Mouse (Mus musculus): ENCODE results near the gene Ptgir.
A peak's percentile ranks its signal among the peaks of the same experiment; 100 is the strongest.

Ptgir gene

DNA sequence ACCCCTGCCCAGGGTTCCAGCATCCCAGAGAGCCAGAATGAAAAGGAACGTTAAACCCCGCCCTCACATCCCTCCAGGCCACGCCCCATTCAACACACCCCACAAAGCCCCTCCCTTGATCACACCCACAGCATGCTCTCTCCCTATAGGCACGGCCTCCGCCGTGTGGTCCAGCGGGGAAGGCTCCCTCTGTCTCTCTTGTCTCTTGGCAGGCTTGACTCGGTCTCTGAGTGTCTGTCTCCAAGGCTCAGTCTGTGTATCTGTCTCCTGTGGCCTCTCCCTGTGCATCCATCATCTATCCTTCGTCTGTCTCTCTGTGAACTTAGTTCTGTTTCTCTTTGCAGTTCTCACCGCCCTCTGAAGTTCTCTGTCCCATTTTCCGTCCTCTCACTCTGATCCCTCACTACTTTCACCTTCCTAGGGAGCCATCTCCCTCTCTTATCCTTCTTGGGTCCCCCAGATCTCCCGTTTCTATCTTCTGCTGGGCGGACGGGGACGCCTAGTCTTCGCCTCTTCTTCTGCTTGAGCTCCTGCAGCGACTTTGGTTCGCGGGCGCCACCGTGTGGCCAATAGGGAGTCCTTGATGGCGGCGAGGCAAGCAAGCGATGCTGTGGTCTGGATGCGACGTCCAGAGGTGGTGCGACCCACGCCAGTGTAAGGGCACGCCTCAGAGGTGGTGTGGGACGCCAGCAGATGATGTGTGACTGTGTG lies 14.5 kb upstream of the Ptgir start, which contains the start of gene Gng8:
Gene Gng8 (plus strand): TSS at position 146 of the 711 bp plus-strand sequence.
- DNase-seq (ENCODE audit: low read depth, low spot score), result peak; percentile 58

DNA sequence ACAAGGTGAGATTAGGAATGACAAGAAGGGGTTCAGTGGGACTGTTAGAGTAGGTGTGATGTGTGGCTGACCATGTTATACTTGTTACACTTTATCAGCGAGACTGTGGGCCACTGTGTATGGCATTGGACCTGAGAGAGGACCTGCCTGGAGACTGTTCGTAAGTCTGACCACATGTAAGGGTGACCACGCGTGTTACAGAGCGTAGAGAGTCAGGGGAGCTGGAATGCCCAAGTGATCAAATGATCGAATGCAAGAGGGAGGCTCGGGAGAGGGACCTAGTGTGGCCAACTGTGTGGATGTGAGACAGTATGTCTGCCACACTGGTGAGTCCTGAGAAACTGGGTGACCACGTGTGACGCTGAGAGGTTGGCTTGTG lies 13.9 kb upstream of the Ptgir start:
- no peak for DNase-seq (ENCODE audit: low read depth, low spot score)

DNA sequence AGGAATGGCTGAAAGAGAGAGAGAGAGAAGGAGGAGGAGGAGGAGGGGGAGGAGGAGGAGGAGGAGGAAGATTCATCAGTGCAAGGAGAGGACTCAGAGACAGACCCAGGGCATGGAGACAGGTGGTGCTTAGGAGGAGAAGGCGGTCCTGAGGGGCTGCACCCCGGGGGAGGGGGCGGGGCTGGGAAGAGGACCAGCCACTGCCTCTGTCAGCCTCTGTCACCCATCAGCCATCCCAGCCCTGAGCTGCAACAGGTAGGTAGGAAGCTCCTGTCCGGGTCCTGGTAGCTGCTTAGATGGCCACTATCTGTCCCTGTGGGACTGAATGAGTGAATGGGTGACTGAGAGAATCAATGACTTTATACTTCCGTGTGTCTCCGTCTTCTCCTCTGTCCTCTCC lies 12.7 kb upstream of the Ptgir start:
- no peak for DNase-seq (ENCODE audit: low read depth, low spot score)

DNA sequence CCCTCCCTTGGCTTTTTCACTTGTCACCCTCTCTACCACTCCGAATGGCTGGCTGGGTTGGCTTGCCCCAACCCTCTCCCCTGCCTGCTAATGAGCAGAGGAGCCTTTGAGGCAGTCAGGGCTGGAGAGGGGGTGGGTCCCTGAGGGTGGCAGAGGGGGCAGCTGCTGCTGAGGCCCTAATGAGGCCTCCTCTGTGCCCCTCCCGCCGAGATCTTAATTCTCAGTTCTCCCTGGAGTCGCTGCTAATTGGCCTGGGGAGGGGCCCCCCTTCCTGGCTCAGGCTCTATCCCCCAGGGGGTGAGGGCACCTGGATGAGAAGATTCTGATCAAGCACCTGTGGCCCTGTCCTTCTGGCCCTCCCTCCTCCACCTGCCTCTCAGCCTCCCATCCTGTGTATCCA lies 12.0 kb upstream of the Ptgir start:
- no peak for DNase-seq (ENCODE audit: low read depth, low spot score)

DNA sequence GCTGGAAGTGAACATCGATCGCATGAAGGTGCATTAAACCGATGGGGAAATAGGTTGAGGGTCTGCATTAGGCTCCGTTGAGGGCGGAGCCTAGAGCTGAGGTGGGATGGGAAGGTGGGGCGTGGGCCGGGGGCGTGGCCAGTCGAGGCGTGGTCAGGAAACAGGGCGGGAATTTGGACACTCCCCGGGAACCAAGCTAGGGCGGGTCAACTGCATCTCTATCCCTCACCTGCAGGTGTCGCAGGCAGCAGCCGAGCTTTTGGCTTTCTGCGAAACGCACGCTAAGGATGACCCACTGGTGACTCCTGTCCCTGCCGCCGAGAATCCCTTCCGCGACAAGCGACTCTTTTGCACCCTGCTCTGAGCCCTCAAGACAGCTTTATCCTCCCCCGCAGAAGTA lies 11.3 kb upstream of the Ptgir start:
- DNase-seq (ENCODE audit: low read depth, low spot score), result peak; percentile 42

DNA sequence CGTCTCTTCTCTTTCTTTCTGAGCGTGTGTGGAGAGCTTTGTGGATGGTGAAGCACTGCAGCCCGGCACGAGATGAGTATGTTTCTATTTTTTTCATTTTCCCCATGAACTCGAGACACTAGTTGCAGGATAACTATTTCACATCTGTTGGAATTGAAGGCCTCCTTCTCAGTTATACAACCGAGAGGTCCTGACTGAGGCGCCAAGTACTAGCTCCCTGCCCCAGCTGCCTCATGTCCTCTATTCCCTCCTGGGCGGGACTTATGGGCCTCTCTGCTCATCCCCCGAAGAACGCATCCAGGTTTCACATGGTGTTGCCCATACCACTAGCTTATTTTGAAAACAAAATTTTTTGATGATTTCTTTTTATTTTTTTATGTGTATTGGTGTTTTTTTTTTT lies 10.8 kb upstream of the Ptgir start:
- DNase-seq (ENCODE audit: low read depth, low spot score), result no peak

DNA sequence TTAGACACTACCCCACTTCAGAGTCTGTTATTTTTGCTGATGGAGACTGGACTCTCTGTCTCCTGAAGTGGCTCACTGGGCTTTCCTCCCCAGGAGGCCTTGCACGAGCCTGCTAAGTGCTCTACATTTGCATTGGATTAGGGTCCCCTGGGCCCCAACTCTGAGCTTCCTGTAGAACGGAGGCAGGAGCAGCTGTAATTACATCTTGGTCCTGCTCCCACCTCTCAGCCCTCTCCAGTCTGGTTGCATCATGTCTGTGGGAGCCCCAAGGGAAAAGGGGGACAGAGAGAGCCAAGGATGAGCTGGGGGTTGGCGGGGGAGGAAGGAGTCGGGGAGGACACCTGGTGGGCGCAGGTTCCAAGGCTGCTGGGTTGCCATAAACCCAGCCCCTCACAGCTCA lies 5.8 kb upstream of the Ptgir start:
- DNase-seq (ENCODE audit: low read depth, low spot score), result no peak

DNA sequence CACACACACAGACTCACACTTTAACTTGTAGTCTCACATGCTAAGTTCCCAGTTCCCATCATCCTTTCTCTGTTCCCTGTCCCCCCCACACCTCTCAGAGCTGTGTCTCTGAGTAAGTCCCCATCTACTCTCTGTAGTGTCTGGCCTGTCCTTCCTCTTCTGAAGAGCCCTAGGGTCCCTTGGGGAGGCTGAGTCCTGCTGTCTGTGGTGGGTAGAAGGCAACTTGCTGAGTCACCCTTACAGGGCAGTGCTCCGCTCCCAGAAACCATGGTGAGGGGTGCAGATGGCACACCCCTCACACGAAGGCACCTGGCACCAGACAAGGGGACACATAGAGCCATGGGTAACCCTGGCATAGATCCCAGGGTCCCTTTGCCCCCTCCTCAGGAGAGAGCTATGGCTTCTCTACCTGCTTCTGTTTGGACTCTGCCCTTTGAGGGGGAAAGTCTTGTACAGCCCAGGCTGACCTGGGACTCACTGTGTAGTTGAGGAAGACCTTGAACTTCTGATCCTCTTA lies 2.8 kb upstream of the Ptgir start:
- DNase-seq (ENCODE audit: low read depth, low spot score), result no peak

DNA sequence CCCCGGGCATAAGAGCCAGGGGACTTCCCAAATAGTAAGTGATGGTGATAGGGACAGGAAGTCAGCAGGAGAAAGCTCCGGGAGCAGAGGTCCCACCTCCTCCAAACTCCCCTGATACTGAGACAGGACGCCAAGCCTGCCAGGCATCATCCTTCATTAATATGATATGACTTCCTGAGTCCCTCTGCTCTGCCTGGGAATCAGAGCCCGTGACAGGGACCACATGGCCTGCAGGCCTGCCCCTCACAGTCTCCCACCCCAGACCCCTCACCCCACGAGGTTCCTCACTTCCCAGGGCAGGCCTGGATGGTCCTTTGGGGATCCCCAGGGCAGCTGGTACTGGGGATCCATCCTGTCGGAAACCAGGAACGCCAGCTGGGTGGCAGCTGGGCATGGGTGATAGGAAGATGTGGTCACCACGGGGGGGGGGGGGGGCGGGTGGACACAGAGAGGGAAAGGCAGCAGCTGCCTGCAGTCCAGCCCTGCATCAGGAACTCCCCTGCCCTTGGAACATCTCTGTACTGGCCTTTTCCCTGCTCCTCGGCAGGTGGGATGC lies 2.1 kb upstream of the Ptgir start:
- DNase-seq (ENCODE audit: low read depth, low spot score), result no peak

DNA sequence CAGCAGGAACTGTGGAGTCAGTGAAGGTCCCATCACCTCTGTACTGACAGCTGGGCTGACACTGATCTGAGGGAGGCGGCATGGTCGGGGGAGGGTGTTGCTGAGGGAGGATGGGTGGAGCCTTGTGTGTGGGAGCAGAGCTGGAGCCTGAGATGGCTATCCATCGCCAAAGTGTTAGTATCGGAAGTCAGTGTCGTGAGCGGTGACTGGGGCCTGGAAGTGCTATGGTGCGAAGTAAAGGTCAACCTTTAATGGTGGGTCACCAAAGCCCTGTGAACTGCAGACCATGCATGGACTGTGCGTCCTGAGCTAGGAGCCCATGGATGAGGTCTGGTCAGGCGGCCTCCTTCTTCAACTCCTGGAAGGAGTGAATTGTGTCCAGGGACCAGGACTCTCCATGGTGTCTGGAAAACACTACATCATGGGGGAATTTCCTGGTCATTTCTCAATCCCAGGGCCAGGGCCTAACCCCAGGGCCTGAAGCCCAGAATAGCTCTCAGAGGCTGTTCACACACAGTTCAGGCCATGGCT lies 734 bp upstream of the Ptgir start:
- no peak for DNase-seq (ENCODE audit: low read depth, low spot score)

DNA sequence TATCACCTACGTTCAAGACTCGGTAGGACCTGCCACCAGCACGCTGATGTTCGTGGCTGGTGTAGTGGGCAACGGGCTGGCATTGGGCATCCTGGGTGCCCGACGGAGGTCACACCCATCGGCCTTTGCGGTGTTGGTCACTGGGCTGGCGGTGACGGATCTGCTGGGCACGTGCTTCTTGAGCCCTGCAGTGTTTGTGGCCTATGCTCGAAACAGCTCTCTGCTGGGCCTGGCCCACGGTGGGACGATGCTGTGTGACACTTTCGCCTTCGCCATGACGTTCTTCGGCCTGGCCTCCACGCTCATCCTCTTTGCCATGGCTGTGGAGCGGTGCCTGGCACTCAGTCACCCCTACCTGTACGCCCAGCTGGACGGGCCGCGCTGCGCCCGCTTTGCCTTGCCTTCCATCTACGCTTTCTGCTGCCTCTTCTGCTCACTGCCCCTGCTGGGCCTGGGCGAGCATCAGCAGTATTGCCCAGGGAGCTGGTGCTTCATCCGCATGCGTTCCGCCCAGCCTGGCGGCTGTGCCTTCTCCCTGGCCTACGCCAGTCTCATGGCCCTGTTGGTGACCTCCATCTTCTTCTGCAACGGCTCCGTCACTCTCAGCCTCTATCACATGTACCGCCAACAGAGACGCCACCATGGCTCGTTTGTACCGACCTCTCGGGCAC lies 734 bp downstream of the Ptgir start:
- no peak for DNase-seq (ENCODE audit: low read depth, low spot score)

DNA sequence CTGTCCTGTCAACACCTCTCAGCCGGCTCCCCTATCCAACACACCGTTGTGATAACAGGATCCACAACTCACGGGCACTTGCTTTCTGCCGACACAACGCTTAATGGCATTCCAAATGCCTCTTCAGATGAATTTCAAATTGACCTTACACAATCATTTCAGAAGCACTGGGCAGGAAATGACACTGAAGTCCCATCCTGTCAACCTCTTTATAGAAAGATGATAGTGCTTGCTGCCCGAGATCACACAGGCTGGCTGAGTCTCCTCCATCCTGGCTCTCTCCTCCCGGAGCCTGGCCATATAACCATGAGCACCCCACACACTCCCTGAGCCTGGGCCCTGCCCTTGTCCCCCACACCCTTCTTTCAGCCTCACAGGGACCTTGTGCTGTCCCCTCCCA lies 1.6 kb downstream of the Ptgir start:
- DNase-seq (ENCODE audit: low read depth, low spot score), result no peak

DNA sequence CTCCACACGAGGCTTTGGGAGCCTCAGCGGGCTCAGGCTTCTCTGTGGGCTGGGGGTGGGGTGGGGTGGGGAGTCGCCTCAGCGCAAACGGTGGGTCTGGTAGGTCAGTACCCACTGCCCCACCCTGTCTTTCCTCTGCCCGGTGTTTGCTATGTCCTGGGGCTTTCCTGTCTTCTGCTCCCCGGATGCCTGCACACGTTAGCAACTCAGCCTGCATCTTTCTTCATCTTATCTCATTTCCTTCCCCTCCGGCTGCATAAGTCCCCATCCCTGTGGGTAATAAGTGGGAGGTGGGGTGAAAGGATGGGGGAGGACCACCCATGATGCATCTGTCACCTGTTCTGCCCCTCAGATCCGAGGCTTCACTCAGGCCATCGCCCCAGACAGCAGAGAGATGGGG lies 2.1 kb downstream of the Ptgir start:
- DNase-seq (ENCODE audit: low read depth, low spot score), result no peak

DNA sequence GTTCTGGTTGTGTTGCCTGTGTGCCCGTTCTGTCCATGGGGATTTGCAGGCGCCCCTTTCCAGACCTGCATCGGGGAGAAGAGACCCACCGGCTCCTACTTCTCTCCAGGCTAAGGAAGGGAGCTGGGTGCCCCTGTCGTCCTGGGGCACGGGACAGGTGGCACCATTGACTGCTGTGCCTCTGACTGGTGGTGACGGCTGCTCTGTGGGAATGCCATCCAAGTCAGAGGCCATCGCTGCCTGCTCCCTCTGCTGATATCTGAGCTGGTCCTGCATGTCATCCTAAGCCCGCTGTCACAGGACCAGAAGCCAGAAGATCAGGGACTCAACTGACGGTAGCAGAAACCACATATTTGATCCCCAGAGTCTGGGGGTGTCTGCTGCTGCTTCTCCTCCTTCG lies 2.6 kb downstream of the Ptgir start:
- no peak for DNase-seq (ENCODE audit: low read depth, low spot score)

DNA sequence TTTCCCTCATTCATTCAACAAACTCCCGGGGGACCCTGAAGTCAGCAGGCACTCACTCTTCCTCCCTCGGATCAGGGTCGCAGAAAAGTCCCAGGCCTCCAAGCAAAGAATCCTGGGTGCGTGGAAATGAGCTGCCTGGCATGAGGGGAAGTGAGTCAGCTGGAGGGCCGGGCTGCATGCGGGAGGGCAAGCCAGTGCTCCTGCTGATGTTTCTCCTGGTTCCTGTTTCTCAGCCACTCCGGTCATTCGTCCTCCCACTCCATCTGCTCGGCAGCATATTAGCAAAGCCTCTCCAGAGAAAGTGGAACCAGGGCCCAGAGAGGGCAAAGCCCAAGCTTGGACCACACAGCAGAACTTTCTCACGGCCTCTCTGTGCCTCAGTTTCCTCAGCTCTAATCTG lies 3.6 kb downstream of the Ptgir start:
- DNase-seq (ENCODE audit: low read depth, low spot score), result no peak

DNA sequence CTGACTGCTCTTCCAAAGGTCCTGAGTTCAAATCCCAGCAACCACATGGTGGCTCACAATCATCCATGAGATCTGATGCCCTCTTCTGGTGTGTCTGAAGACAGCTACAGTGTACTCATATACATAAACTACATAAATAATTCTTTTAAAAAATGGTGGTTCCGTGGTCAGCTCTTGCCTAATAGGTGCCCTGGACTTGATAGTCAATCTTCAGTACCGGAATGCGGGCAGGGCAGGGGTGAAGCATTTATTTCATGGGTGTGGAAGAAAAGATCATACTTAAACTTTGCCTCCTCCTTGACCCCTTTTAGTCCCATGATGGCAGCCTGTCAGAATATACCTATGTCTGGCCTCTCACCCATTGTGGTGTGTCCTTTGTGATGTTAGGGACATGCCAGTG lies 5.6 kb downstream of the Ptgir start:
- no peak for DNase-seq (ENCODE audit: low read depth, low spot score)

DNA sequence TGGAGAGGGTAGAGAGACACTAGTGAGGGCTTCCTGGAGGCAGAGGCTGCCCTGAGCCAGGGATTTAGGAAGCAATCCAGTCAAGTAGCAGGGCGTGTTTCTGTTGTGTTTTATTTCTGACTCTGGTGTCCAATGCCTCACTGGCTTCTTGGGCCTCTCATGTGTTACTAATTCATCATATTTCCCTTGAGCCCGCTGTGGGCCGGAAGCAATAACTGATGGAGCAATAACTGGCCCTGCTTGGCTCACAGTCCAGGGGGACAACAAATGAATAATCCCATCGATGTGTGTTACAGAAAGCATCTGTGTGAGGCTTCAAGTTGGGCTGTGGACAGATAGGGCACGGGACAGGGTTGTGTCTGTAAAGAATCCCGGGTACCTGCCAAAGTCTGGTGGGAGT lies 6.1 kb downstream of the Ptgir start:
- DNase-seq (ENCODE audit: low read depth, low spot score), result no peak

DNA sequence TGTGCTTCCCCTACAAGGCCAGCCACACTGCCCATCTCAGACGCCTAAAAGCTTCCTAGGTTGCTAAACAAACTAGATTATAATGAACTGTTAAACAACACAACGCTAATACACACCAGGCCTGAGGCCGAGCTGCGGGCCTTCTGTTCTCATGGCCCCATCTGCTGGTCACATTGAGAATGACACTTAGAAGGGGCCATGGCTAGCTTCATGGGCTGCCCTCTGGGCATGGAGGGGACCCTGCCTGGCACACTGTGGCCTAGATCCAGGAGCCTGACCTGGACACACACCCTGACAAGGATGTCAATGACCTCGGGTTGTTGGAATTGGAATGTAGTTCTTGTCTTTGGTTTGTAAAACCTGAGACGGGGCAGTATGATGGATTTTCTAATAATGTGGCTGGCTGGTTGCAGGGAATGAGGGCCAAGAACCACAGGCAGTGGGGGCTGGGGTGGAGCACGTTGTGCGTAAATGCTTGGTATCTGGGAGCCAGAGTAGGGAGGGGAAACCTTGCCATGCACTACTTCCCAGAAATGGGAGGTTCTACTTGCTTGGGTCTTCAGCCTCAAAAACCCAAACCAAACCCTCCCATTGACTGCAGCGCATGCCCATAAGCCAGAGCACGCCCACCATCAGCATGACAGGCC lies 7.6 kb downstream of the Ptgir start:
- DNase-seq (ENCODE audit: low read depth, low spot score), result peak; percentile 32

DNA sequence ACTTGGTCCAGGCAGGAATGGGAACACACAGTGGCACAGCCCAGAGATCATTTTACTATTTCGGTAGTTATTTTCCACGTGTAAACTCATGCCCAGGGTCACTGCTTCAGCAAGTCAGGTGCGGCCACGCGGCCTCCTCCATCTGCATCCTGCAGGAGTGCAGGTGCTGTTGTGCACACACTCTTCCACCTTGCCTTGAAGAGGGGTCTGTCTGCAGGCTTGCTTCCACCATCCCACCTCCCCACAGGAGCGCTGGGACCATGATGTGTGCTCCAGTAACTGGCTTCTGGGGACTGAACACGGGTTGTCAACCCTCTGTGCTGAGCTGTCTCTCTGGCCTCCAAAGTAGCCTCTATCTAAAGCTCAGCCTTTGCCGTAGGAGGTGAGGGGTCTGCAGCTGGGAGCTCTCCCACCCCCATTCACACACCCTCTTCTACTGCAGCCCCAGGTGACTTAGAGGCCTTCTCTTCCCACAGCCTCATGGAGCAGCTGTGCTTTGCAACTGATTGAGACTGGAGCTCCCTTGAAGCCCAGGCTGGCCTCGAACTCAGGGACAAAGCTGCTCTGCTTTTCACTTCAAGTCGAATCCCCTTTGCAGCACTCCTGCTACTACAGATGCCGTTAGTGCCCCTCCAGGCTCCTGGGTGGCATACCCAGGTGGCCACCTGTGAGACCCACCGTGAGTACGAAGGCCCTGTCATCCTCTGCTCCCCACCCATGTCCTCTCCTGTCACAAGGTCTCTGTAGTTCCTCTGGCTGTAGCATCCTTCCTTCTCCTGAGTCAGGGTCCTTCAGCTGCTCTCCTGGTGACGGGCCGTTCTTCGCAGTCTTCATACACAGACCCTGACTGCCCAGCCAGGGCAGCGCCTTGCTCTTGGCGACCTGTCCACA lies 8.4 kb downstream of the Ptgir start:
- DNase-seq (ENCODE audit: low read depth, low spot score), result no peak

DNA sequence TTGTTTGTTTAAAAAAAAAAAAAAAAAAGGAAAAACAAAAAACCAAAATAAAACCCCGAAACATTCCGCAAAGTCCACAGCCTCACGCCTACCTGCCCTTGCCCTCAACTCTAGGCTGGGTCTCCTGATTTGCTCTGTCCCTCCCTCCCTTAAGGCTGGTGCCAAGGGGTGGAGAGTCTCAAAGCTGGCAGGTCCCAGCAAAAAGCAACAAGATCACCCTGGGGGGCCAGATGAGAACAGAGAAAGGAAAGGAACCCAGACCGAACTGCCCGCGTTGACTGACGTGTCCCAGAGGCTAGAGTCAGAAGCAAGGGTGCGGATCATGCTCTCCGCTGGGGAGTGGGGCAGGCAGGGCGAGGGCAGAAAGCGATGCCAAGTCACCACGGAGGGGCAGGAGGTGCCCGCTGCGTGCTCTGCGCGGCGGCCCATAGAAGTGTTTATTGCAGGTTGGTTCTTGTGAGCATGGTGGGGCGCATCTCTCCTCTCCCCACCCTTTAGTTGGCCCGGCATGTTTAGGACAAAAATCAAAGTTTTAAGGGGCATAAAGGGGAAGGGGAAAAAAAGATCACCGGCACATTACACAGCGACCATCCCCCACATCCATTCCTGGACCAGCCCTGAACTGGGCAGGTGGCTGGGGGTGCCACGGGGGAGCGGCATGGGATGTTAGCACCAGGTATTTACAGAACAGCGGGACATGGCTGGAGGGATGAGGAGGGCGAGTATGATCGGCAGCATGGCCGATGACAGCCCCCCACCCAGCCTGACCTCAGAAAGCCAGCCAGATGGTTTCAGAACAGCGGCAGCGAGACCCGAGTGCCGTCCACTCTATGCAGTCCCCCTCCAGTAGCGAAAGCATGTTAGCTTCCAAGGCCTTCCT lies 9.4 kb downstream of the Ptgir start:
- DNase-seq (ENCODE audit: low read depth, low spot score), result no peak
